Mouse (Mus musculus) skeletal muscle tissue, postnatal 0 days (tissue): ENCODE results near the gene Isoc2a. TPM values are rescaled to one million over a fixed set of nuclear protein-coding genes. Genes with fewer than 3 reads are reported as not detected.

Experiments used
- polyA plus RNA-seq: library from polyadenylated mRNA; unstranded; fragments of >200 nt; fragmentation: Nextera tagmentation; extraction: Ambion mirVana; gene quantifications from 2 replicates; pipeline ENCODE4 v1.2.1, GENCODE M21; 2015

Isoc2a gene
- polyA plus RNA-seq: 0.87 and 1.4 TPM in 2 replicates

DNA sequence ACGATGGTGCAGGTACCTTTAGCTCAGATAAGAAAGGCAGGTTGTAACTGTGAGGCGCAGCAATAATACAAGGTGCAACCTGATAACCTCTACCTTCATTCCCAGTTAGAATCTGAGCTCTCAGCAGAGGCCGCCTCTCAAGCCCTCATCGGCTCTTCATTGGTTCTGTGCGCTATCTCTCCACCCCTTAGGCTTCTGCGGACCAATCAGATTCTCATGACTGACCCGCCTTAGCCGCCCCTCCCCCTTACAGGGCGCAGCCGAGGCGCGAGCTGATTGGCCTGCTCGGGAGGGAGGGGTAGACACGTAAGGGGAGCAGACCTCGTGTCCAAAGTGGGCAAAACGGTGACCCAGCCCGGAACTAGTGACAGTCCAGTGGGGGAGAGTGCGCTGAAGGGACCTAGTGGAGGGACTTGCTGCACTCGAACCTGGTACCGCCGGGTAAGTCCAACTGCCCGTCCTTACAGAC, at the start of gene Isoc2a:
TSS of gene Isoc2a (plus strand) at position 401 of the 469 bp plus-strand sequence.

GRCm38 (mm10) chr7:4844245-4844916, 32.6 kb upstream of the Isoc2a start, which contains the start of gene Shisa7:
Gene Shisa7, minus strand, starts transcription at chr7:4844696.

GRCm38 (mm10) chr7:4870133-4870532, 6.8 kb upstream of the Isoc2a start, which contains the start of gene Isoc2b:
Gene Isoc2b, minus strand, starts transcription at chr7:4870258.

GRCm38 (mm10) chr7:4906466-4906950, 29.6 kb downstream of the Isoc2a start, which contains the start of gene Gm36210:
Gene Gm36210, minus strand, starts transcription at chr7:4906516.

DNA sequence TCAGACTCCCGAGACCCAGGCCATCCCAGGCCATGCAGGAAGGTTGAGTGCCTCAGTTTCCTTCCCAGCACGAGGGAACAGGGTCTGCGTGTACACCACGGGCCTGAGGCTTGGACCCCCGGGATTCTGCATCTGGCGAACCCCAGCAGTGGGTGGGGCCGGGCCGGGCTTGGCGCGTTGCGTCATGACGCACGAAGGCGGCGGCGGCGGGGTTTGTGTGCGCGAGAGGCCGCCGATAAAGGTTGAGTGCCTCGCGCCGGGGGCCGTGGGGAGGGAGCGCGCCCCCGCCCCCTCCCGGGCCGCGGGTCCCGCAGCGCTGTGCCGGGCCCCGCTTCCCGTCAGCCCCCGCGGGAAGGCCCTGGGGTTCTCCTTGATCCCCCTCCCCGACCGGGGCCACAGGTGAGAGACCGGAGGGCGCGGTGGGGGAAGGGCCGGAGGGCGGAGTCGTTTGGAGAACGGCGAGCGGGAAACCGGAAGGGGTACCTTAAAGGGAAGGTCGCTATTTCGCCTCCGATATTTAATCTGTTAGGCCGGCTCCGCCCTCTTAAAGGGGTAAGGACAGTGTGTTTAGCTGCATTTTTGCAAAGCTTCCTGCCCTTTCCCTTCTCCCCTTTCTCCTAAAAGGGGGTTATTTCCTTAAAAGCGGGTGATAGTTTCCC, 38.2 kb downstream of the Isoc2a start, which contains the start of gene Zfp628:
TSS of gene Zfp628 (plus strand) at position 211 of the 659 bp plus-strand sequence.

DNA sequence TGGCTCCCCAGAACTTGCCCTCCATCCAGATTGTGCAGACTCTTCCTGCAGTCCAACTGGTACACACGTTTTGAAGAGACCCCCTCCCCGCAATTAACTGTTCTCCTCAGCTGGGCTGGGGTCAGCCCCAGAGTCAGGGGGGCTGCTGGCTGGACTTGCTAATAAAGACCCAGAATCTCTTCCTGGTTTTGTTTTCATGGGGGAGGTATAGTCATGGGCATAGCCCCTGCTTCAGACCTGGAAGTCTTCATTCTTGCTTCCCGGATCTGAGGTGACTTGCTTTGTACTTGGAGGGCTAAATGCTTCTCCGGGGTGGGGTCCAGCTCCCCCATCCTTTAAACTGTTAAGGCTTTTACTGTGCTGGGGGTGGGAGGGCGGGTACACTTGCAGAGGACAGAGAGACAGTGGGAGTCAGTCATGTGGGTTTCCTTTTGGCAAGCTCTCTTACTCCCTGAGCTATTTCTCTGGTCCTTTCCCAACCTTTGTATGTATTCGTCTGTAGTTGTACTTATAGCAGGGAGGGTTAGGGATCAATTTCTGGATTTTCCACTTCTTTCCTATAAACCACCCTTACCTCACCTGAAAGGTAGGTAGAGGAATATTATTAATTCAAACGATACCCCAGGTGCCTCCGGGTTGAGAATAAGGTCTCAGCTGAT, 45.0 kb downstream of the Isoc2a start, which contains the start of gene Nat14:
TSS of gene Nat14 (plus strand) at position 205 of the 659 bp plus-strand sequence.

DNA sequence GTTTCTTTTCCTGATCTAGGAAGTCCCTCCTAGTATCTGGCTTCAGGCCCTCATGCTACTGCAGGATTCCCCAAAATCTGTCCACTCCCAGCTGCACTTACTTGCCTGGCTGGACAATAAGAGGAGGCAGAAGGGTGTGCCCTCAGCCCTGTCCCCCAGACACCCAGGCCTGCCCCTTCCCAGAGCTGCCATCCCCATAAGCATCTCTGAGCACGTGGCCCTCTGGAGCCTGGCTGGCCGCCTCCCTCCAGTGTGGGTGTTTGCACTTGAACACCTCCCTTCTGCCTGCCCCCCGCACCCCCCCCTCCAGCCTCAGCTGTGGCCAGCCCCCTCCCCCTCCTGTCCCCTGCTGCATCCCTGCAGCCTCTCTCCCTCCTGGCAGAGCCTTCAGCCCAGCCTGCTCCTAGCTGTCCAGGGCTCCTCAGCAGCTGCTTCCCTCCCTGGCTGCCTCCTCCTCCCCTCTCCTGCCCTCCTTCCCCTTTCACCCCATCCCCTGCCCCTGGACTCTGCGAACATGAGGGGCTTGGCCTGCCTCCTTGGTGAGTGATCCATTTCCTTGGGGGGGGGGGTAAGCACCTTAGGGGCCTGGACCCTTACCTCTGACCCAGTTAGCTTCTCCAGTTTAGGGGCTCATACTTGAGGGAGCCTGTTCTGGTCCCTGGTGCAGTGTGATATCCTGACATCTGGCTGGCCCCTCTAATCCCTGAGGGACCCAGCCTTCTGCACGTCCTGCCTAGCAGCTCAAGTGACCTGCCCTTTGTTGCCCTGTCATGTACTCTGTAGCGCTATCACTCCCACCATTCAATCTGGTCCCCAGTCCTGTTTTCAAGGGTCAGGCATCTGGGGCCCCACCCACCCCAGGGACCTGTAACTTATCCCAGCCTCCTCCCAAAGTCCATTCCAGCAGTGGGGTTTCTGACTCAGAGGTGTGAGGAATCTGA, 48.8 kb downstream of the Isoc2a start, which contains the start of gene Ssc5d:
TSS of gene Ssc5d (plus strand) at position 345 of the 941 bp plus-strand sequence.

Other genes with a start within 250 kb of the Isoc2a start
- 0.26 and 0.62 TPM in 2 replicates for gene Tmem86b, start 245.7 kb upstream of the Isoc2a start, polyA plus RNA-seq
- gene Ppp6r1, start 218.1 kb upstream of the Isoc2a start, polyA plus RNA-seq: 5.1 and 5.6 TPM in 2 replicates
- gene Hspbp1, start 192.1 kb upstream of the Isoc2a start, polyA plus RNA-seq: 41.2 and 49.2 TPM in 2 replicates
- gene Brsk1, start 186.5 kb upstream of the Isoc2a start, polyA plus RNA-seq: 0.23 and 0.39 TPM in 2 replicates
- 0.07 TPM in 1 of 2 replicates, not detected in the other for gene Tmem150b, start 151.9 kb upstream of the Isoc2a start, polyA plus RNA-seq
- gene Kmt5c, start 137.0 kb upstream of the Isoc2a start, polyA plus RNA-seq: 22.4 and 24.9 TPM in 2 replicates
- 18.6 and 22.1 TPM in 2 replicates for gene Cox6b2, start 124.1 kb upstream of the Isoc2a start, polyA plus RNA-seq
- gene Fam71e2, start 105.9 kb upstream of the Isoc2a start, polyA plus RNA-seq: not detected in 2 replicates
- 0.09 TPM in 1 of 2 replicates, not detected in the other for gene Il11, start 94.3 kb upstream of the Isoc2a start, polyA plus RNA-seq
- gene Tmem190, start 94.2 kb upstream of the Isoc2a start, polyA plus RNA-seq: not detected in 2 replicates
- 8.2 and 8.9 TPM in 2 replicates for gene Tmem238, start 87.5 kb upstream of the Isoc2a start, polyA plus RNA-seq
- 262 and 278 TPM in 2 replicates for gene Rpl28, start 84.3 kb upstream of the Isoc2a start, polyA plus RNA-seq
- 106 and 115 TPM in 2 replicates for gene Ube2s, start 64.6 kb upstream of the Isoc2a start, polyA plus RNA-seq
- not detected in 2 replicates for gene Shisa7, start 32.5 kb upstream of the Isoc2a start, polyA plus RNA-seq
- 3.2 and 8.0 TPM in 2 replicates for gene Isoc2b, start 6.9 kb upstream of the Isoc2a start, polyA plus RNA-seq
- 0.10 TPM in 1 of 2 replicates, not detected in the other for gene Gm36210, start 29.4 kb downstream of the Isoc2a start, polyA plus RNA-seq
- 1.8 and 2.0 TPM in 2 replicates for gene Zfp628, start 38.1 kb downstream of the Isoc2a start, polyA plus RNA-seq
- 0.66 and 1.3 TPM in 2 replicates for gene Nat14, start 44.9 kb downstream of the Isoc2a start, polyA plus RNA-seq
- 8.7 and 10.2 TPM in 2 replicates for gene Ssc5d, start 48.6 kb downstream of the Isoc2a start, polyA plus RNA-seq
- 6.5 and 8.4 TPM in 2 replicates for gene Sbk2, start 87.3 kb downstream of the Isoc2a start, polyA plus RNA-seq
- not detected in 2 replicates for gene Sbk3, start 94.0 kb downstream of the Isoc2a start, polyA plus RNA-seq
- 9.2 and 12.0 TPM in 2 replicates for gene Zfp579, start 119.0 kb downstream of the Isoc2a start, polyA plus RNA-seq
- 14.0 and 16.9 TPM in 2 replicates for gene Zfp524, start 137.3 kb downstream of the Isoc2a start, polyA plus RNA-seq
- gene Fiz1, start 137.5 kb downstream of the Isoc2a start, polyA plus RNA-seq: 16.4 and 17.7 TPM in 2 replicates
- 0.17 and 1.3 TPM in 2 replicates for gene Gm44973, start 138.3 kb downstream of the Isoc2a start, polyA plus RNA-seq
- gene Zfp865, start 143.2 kb downstream of the Isoc2a start, polyA plus RNA-seq: 3.0 and 3.2 TPM in 2 replicates
- gene Ccdc106, start 143.4 kb downstream of the Isoc2a start, polyA plus RNA-seq: 0.22 and 1.5 TPM in 2 replicates
- gene 4632433K11Rik, start 157.0 kb downstream of the Isoc2a start, polyA plus RNA-seq: not detected in 2 replicates
- gene Zfp784, start 161.3 kb downstream of the Isoc2a start, polyA plus RNA-seq: 6.2 and 7.1 TPM in 2 replicates
- 15.9 and 17.3 TPM in 2 replicates for gene Zfp580, start 174.4 kb downstream of the Isoc2a start, polyA plus RNA-seq
- 37.4 and 39.9 TPM in 2 replicates for gene U2af2, start 185.0 kb downstream of the Isoc2a start, polyA plus RNA-seq
- gene Epn1, start 203.1 kb downstream of the Isoc2a start, polyA plus RNA-seq: 37.1 and 45.9 TPM in 2 replicates
- not detected in 2 replicates for gene Rfpl4, start 239.8 kb downstream of the Isoc2a start, polyA plus RNA-seq
- 1.1 and 1.8 TPM in 2 replicates for gene Rasl2-9, start 248.8 kb downstream of the Isoc2a start, polyA plus RNA-seq